Mouse (Mus musculus): ENCODE data around the gene Tcf20.

DNA sequence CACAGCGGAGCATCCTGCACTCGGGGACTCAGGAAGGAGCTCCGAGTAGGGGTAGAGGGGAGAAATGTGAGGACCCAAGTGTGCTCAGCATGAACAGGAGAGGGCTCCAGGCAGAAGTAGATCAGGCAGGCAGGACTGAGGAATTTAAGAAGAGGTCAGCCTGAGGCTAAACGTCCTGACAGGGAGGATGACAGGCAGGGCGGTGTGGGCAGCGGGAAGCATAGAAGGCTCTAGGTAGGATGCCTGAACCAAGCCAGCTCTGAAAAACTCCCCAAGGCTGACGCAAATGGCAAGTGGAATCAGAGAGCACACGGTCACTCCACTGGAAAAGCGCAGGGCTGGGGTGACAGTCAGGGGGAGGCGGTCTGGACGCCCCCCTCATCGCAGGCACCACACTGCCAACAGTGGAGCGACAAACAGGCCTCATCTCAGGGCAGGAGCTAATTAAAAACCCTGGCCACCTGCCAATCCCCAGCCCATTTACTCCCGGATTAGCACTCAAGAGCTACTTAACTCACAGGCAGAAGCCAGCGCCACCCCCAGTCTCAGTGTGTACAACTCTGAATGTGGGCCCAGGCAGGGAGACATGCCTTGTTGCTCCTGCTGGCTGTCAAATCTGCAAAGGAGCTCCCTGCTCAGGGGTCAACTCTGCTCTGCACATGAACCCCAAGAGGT is 23.5 kb upstream of the Tcf20 start:
- no peak for TF ChIP-seq CTCF (IDR thresholded peaks at IDR 0.05; ENCODE audit: low read depth, low read length)
- TF ChIP-seq POLR2A (IDR thresholded peaks at IDR 0.05; ENCODE audit: insufficient read depth, low read length) = no peak

Data from ES-Bruce4 (cell line).